Mouse (Mus musculus) left cerebral cortex, adult 11 months (tissue): ENCODE measurements around the gene Skor1.

Source experiments
- DNase-seq: peaks from one replicate; pipeline ENCODE4 v3.0.0; 2022; ENCODE audit warnings: low spot score

Gene Skor1

DNA sequence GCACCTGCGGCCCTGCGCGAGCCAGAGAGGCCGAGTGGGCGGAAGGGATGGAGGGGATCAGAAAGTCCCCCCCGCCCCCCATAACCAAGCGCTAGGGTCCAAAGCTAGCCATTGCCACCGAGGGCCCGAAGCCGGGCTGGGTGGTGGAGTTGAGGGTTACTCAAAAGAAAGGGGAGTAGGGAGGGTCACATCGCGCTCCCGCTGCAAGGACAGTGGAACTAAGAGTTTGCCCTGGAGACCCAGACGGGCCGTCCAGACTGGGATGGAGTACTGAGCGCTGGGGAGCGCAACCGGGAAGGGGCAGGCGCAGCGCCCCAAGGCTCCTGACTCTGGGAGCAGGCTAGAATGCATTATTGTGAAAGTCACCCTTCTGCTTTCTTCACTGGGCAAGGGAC is 608 bp upstream of the Skor1 start:
- no peak for DNase-seq

DNA sequence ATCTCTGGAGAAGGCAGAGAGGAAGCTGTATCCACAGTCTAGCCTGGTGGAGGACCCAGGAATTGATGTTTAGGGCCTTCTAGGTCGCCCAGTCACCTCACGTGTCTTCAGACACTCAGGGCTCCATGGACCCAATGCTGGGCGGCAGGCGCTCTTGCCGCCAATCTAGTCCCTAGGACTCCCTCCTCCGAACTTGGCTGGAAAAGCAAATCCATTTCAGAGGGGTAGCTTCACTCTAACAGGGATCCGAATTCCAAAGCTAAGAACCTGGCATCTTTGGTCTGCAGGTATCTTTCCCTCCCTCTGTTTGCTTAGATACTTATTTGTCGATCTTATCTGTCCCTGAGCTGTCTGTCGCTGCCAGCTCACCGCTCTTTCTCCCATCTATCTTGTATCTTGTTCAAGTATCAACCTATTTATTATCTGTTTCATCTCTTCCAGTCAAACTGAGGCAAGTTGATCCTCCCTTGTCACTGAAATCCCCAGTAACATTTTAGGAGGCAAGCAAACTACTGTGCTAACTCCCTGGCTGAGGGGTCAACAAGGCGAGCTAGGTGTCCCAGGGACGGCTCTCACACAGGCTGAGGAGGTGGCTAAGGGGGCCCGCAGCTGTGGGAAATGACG is 863 bp downstream of the Skor1 start:
- DNase-seq, result no peak

DNA sequence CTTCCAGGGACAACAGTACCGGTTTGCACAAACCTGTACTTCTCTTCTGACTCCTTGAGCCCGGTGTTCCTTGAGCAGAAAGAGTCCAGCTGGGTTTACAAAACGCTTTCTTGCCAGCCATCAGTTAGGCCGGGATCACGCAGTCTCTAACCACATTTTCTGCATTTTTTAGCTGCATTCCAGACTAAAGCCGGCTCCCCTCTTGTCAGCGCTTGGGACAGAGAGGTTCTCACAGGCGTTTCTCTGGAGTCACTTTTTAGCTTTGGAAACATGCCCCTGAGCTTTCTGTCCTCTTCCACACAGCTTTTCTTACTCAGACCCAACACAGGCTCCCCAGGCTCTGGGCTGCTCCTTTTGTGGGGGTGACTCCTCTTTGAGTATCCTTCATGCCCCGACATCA is 1.5 kb downstream of the Skor1 start:
- no peak for DNase-seq

DNA sequence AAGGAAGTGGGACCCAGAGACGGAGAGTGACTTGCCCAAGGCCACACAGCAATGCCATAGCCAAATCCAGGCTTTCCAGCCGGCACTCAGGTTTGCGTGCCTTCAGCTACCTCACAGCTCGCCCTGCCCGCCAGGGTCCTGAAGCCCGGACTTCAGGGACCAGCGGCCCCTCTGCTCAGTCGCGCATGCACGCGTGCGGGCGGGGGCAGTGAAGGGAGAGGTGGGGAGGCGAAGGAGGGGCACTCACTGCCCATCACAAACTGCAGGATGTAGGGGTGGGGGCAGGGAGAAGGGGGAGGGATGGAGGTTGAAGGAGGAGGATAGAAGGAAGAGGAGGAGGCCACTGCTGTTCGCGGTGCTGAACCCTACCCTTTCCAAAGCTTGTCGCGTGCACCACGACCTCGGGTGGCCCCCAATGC is 1.9 kb downstream of the Skor1 start:
- no peak for DNase-seq

DNA sequence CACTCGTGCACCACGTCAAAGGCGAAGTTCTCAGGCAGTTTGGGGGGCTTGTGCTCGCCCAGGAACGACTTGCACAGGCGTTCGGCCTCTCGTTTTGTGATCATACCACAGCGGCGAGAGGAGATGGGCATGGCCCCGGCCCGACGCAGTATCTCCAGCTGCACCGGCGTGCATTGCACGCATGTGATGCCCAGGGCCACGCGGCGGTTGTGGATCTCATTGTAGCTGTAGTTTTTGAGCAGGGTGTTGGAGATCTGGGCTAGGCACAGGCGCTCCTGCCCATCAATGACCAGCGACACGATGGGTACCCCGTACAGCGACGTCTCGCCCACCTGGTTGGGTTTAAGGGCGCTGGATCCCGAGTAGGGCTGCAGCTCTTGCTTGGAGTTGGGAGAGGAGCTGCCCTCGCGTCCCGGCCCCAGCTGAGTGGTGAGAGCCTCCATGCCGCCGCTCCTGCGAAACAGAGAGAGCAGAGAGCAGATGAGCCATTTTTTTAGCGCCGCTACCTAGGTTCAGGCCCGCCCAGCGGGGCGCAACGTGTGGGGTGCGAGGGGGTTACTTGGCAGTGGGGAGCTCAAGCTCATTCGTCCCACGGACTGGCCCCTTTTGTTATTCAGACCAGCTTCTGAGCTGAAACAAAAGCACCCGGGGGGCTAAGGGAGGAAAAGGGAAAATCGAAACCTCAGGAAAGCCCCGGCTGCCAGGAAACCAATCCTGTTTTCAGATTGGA is 2.5 kb downstream of the Skor1 start:
- no peak for DNase-seq

GRCm38 (mm10) chr9:63145249-63146125 is 3.3 kb downstream of the Skor1 start:
- DNase-seq, result no peak

- no peak for DNase-seq
These were observed 4.1 kb downstream of the Skor1 start for GRCm38 (mm10) chr9:63144502-63145248.

- DNase-seq, result no peak
These were observed 4.9 kb downstream of the Skor1 start for GRCm38 (mm10) chr9:63143641-63144501.

- no peak for DNase-seq
These were observed 5.5 kb downstream of the Skor1 start for GRCm38 (mm10) chr9:63143227-63143626.

GRCm38 (mm10) chr9:63142335-63143036 is 6.3 kb downstream of the Skor1 start:
- DNase-seq, result no peak

- DNase-seq, result no peak
These were observed 7.0 kb downstream of the Skor1 start for GRCm38 (mm10) chr9:63141641-63142334.

DNA sequence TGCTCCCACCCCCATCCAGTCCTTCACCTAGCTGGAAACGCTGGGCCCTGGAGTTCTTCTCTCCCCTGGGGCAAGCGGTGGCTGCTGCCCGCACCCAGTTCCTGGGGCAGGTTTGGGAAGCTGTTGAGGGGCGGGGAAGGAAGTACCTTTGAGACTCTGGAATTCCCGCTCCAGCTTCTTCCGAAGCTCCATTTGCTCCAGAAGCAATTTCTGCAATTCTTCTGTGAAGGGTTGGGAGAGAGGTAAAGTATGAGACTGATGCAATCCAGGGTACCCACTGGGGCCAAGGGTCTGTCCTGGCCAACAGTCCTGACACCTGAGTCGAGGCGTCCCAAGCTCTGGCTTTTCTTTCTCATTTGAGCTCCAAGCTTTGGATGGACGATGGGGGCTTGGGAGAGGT is 8.6 kb downstream of the Skor1 start:
- no peak for DNase-seq

GRCm38 (mm10) chr9:63139661-63140060 is 9.1 kb downstream of the Skor1 start:
- DNase-seq, result no peak

DNA sequence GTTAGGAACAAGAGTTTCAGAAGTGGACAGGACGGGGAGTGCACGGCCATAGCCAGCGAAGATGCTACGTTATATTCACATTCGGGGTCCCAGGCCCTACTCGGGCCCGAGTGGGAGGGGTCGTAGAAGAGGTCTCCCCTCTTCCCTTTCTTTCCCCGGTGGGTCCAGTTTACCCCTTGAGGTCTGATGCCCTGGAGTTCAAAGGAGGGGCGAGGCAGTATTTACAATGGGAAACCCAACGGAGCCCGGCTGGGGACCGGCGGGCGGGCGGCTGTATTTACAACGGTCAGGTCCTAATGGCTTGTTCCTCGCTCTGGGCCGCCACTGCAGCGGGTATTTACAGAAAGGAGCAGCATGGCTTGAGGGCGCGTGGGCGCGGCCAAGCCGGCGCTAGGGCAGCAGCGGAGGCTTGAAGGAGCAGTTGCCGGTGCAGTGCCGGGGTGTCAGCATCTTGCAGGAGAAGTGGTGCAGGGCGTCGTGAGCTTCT is 10.2 kb downstream of the Skor1 start:
- no peak for DNase-seq

GRCm38 (mm10) chr9:63137615-63137915 is 11.2 kb downstream of the Skor1 start:
- DNase-seq, result no peak

GRCm38 (mm10) chr9:63136756-63137614 is 11.8 kb downstream of the Skor1 start:
- DNase-seq, result no peak

DNA sequence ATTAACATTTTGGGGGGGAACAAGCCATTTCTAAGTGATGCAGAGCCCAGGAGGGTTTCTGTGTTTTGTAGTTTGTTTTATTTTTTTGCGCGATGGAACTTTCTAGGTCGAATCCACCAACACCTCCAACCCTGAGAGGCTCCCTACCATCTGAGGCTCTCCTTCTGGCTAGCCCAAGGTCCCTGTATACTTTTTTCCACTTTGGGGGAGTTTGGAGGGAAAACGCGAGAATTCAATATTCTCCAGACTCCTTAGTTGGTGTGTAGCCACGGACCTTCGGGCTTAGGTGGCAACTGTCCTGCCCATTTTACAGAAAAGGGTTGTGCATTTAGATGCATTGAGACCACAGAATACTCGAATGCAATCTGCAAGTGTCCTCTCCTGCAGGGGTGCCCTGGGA is 12.5 kb downstream of the Skor1 start:
- no peak for DNase-seq

DNA sequence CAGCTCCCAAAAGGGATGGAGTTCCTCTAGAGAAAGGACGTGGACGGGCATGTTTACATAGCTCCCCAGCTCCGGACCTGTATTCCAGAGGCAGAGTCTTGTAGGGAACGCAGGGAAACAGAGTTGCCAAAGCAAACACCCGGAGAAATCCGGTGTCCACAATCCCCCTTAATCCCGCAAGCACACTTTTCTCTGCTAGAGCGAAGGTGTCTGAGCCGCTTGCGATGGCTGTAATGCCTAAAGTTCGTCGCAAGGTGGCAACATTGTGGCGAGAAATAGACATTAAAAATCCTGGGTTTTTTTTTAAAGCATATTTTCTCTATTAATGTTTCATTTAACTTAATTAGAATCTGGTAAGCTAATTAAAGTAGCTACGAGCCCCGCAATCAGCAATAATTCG is 13.0 kb downstream of the Skor1 start:
- no peak for DNase-seq

DNA sequence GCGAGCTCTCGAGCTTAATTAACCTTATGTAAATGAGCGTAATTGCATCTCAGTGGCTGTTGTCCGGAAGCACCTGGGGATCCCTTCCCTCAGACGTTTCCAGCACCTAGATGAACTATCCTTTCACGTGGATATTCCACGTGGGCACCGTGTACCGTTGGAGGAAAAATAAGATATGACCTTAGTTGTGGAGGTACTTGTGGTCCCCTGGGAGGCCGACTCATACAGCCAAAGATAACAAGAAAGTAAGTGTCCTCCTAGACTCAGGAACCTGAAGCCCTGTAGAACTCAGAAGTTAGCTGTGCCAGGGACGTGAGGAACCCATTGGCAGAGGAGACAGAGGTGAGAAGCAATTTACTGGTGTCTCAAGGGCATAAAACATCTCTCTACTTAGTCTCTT is 13.4 kb downstream of the Skor1 start:
- no peak for DNase-seq
